In genomic region chr6:113195596-113195992, GRCm38 (mm10) we compare ENCODE assay signal across 9 mouse cellular contexts. TPM values are rescaled to one million over a fixed set of nuclear protein-coding genes. Genes with fewer than 3 reads are reported as not detected.
DNase-seq lines count a peak whose midpoint lies in the region; ATAC-seq and TF ChIP-seq lines count a peak whose summit lies in the region.
"Had no signal": no experiment of that assay in that cellular context is flagged by ENCODE, and none has a peak within 500 bp of the region (broad histone marks: within the 10 kb centered on the region; RNA-seq: fewer than 3 reads in every experiment).

No protein-coding gene starts in this region.

- H3K4me3 ChIP-seq in kidney, postnatal 0 days (replicated peaks; ENCODE audit: low read depth, low read length) = peak overlapping the region; percentile 42
- peak overlapping the region; percentile 82 for H3K4me3 ChIP-seq in hindbrain, embryonic 14.5 days (replicated peaks; ENCODE audit: low read length)
- H3K4me3 ChIP-seq in neural tube, embryonic 13.5 days = peak overlapping the region; percentile 77
- no peak overlapping the region for H3K4me3 ChIP-seq in thymus, adult 2 months (ENCODE audit: control insufficient read depth, insufficient read depth, low read length)

- H3K27ac ChIP-seq in kidney, postnatal 0 days = no peak overlapping the region
- peak overlapping the region; percentile 81 for H3K27ac ChIP-seq in hindbrain, embryonic 14.5 days
- peak overlapping the region; percentile 76 for H3K27ac ChIP-seq in neural tube, embryonic 13.5 days (replicated peaks)
- H3K27ac ChIP-seq in thymus, adult 2 months (ENCODE audit: control insufficient read depth, insufficient read depth, low read length) = no peak overlapping the region

- no peak for DNase-seq in kidney, postnatal 0 days (ENCODE audit: low spot score)
- DNase-seq in kidney, adult 18-20 months = no peak
- peak; percentile 17 for DNase-seq in embryo, embryonic 11 days
- DNase-seq in hindbrain, embryonic 14.5 days (ENCODE audit: low spot score) = no peak
- no peak for DNase-seq in natural killer cell, adult 2 months (ENCODE audit: low spot score in 2 of 2)
- no peak for DNase-seq in layer of hippocampus, postnatal 25 days (ENCODE audit: extremely low spot score in 1 of 2, low spot score in 1 of 2)
- DNase-seq in thymus, adult 2 months = no peak
- DNase-seq: adrenal gland, adult 2 months had no signal

- no peak overlapping the region for H3K9ac ChIP-seq in kidney, postnatal 0 days (ENCODE audit: low read depth, low read length)
- peak overlapping the region; percentile 88 for H3K9ac ChIP-seq in hindbrain, embryonic 14.5 days
- peak overlapping the region; percentile 95 for H3K9ac ChIP-seq in neural tube, embryonic 13.5 days

- H3K27me3 ChIP-seq in kidney, postnatal 0 days (ENCODE audit: insufficient read depth, low read length) = peaks cover 15% of the 10 kb centered on the region
- H3K27me3 ChIP-seq in hindbrain, embryonic 14.5 days (ENCODE audit: control insufficient read depth, insufficient read depth, low read length) = no peaks in the 10 kb centered on the region
- no peaks in the 10 kb centered on the region; the same call in 1 of the 2 replicates for H3K27me3 ChIP-seq in neural tube, embryonic 13.5 days
- peaks cover 8% of the 10 kb centered on the region; the same call in 1 of the 2 replicates for H3K27me3 ChIP-seq in thymus, adult 2 months (ENCODE audit: control insufficient read depth, insufficient read depth, low read length)

- peaks cover 4% of the 10 kb centered on the region for H3K4me1 ChIP-seq in kidney, postnatal 0 days (replicated peaks; ENCODE audit: insufficient read depth, low read length)
- peaks cover 34% of the 10 kb centered on the region for H3K4me1 ChIP-seq in hindbrain, embryonic 14.5 days (replicated peaks; ENCODE audit: control insufficient read depth, insufficient read depth, low read length)
- peaks cover 42% of the 10 kb centered on the region for H3K4me1 ChIP-seq in neural tube, embryonic 13.5 days (replicated peaks)
- no peaks in the 10 kb centered on the region for H3K4me1 ChIP-seq in thymus, adult 2 months (replicated peaks; ENCODE audit: control insufficient read depth, insufficient read depth, low read length)

- TF ChIP-seq CTCF in kidney, postnatal 0 days (IDR thresholded peaks at IDR 0.05; ENCODE audit: low read depth) = no peak
- TF ChIP-seq CTCF in thymus, adult 2 months (IDR thresholded peaks at IDR 0.05; ENCODE audit: borderline replicate concordance, control insufficient read depth, extremely low read depth, insufficient read depth, low read length, poor library complexity) = no peak

- no peaks in the 10 kb centered on the region for H3K36me3 ChIP-seq in kidney, postnatal 0 days (ENCODE audit: insufficient read depth, low read length)
- peaks cover 12% of the 10 kb centered on the region for H3K36me3 ChIP-seq in hindbrain, embryonic 14.5 days (replicated peaks; ENCODE audit: control insufficient read depth, insufficient read depth)
- H3K36me3 ChIP-seq in neural tube, embryonic 13.5 days = 0 out of 2 replicates have a peak, but pooled peaks cover 4% of the 10 kb centered on the region
- H3K36me3 ChIP-seq in thymus, adult 2 months (ENCODE audit: control insufficient read depth, insufficient read depth, low read length) = no peaks in the 10 kb centered on the region

- no peak for ATAC-seq in kidney, postnatal 0 days (replicated peaks; ENCODE audit: low FRiP score, low read depth)
- no peak; the same call in 1 of the 2 replicates for ATAC-seq in hindbrain, embryonic 14.5 days (ENCODE audit: low FRiP score)
- ATAC-seq in neural tube, embryonic 13.5 days (ENCODE audit: low read depth) = peak; percentile 34

- no peak for TF ChIP-seq POLR2A in thymus, adult 2 months (IDR thresholded peaks at IDR 0.05; ENCODE audit: control insufficient read depth, extremely low read depth, insufficient read depth, low read length, poor library complexity)

- H3K4me2 ChIP-seq in kidney, postnatal 0 days (ENCODE audit: low read length) = peak overlapping the region; percentile 73
- peak overlapping the region; percentile 94 for H3K4me2 ChIP-seq in hindbrain, embryonic 14.5 days (replicated peaks)
- peak overlapping the region; percentile 95 for H3K4me2 ChIP-seq in neural tube, embryonic 13.5 days

- no peaks in the 10 kb centered on the region for H3K9me3 ChIP-seq in kidney, postnatal 0 days (replicated peaks; ENCODE audit: low read length)
- H3K9me3 ChIP-seq in hindbrain, embryonic 14.5 days (ENCODE audit: control insufficient read depth, low read length) = no peaks in the 10 kb centered on the region
- H3K9me3 ChIP-seq in neural tube, embryonic 13.5 days = no peaks in the 10 kb centered on the region

- WGBS in kidney, postnatal 0 days = 19% methylated on average over 9 of the region's 9 CpGs
- WGBS in hindbrain, embryonic 14.5 days = 6% methylated on average over 9 of the region's 9 CpGs
- WGBS in neural tube, embryonic 13.5 days = 12% methylated on average over 9 of the region's 9 CpGs
- WGBS in thymus, adult 2 months = 31% methylated on average over 9 of the region's 9 CpGs

RNA-seq across cellular contexts. Expression of gene Lhfpl4, which starts 0.4 kb away (rescaled TPM):
- 0.20 and 0.45 TPM in 2 replicates for polyA plus RNA-seq in kidney, postnatal 0 days (2015; fragmentation: Nextera tagmentation; extraction: Ambion mirVana)
- polyA plus RNA-seq in hindbrain, embryonic 14.5 days (2014; fragmentation: Nextera tagmentation; extraction: Ambion mirVana) = 19.9 and 21.1 TPM in 2 replicates
- polyA plus RNA-seq in neural tube, embryonic 13.5 days (2015; fragmentation: Nextera tagmentation; extraction: Ambion mirVana) = 47.1 and 49.3 TPM in 2 replicates
- 10 to 100 TPM; 73.2 to 84.9 TPM for total RNA-seq in layer of hippocampus, postnatal 25 days (2021)
- polyA plus RNA-seq in thymus, adult 2 months (2012; rRNA removed) = 0.08 and 0.10 TPM in 2 replicates

RNA-seq across cellular contexts. Expression of gene Mtmr14, which starts 42.0 kb away (rescaled TPM):
- polyA plus RNA-seq in kidney, postnatal 0 days (2015; fragmentation: Nextera tagmentation; extraction: Ambion mirVana) = 30.5 and 33.7 TPM in 2 replicates
- polyA plus RNA-seq in hindbrain, embryonic 14.5 days (2014; fragmentation: Nextera tagmentation; extraction: Ambion mirVana) = 36.3 and 36.7 TPM in 2 replicates
- polyA plus RNA-seq in neural tube, embryonic 13.5 days (2015; fragmentation: Nextera tagmentation; extraction: Ambion mirVana) = 36.8 and 37.0 TPM in 2 replicates
- 10 to 100 TPM; 15.7 to 17.3 TPM for total RNA-seq in layer of hippocampus, postnatal 25 days (2021)
- polyA plus RNA-seq in thymus, adult 2 months (2012; rRNA removed) = 80.0 and 82.9 TPM in 2 replicates

Comparison
In these comparisons a context has a peak if more than half of its experiments do, and no peak if none do; other contexts are left out.
1. H3K27ac ChIP-seq: peak in hindbrain, embryonic 14.5 days (single experiment) and neural tube, embryonic 13.5 days (single experiment); none in kidney, postnatal 0 days (single experiment) and thymus, adult 2 months (single experiment).
2. RNA of gene Lhfpl4, which starts 0.4 kb away (polyA plus RNA-seq): 47.1 to 49.3 TPM in neural tube, embryonic 13.5 days and 19.9 to 21.1 TPM in hindbrain, embryonic 14.5 days; 0.20 to 0.45 TPM in kidney, postnatal 0 days and 0.08 to 0.10 TPM in thymus, adult 2 months; every median in the first group is over 10 times any median in the second.
3. Peak in every context shown above with its lines, with median percentiles within 50 percentile points of each other: H3K4me2 ChIP-seq.